Mouse (Mus musculus) heart, adult 10 weeks (tissue): ENCODE data around the gene AU040320. TPM values are rescaled to one million over a fixed set of nuclear protein-coding genes. Genes with fewer than 3 reads are reported as not detected.

Experiments used
- polyA plus RNA-seq: library from polyadenylated mRNA; stranded (reverse); fragments of 350-450 nt; fragmentation: Illumina TruSeq; extraction: RNeasy Lipid Tissue Mini Kit (QIAGEN cat#74804); gene quantifications from one replicate; pipeline ENCODE4 v1.2.3, GENCODE M21; 2014; ENCODE audit warnings: low read depth, low replicate concordance

AU040320 gene
- polyA plus RNA-seq, result 27.0 TPM

GRCm38 (mm10) chr4:126753268-126754230, at the start of gene AU040320, which contains the start of gene Ncdn:
TSS of gene AU040320 (plus strand) at chr4:126753544.
TSS of gene Ncdn (minus strand) at chr4:126753438.

DNA sequence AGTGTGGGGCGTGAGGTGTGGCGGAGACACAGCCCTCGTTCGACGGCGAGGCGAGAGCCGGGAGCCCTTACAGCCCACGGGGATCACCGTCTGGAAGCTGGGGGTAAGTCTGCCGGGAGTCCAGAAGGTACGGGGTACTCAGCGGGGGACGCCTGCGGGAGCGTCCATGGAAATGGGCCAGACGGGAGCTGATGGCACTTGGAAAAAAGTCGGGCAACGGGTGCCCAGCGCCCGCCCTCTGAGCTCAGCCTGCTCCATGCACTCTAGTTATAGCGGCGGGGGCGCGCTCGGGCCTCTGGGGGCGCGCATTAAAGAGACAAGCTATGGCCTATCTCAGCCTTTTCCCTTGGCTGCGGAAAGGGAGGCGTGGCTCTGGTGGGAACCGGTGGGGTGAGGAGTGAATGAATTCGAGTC, 17.3 kb upstream of the AU040320 start, which contains the start of gene Tfap2e:
Gene Tfap2e (minus strand): TSS at position 240 of the 414 bp plus-strand sequence.

Other genes starting within 250 kb of the AU040320 start
- gene Ago4, start 220.1 kb upstream of the AU040320 start, polyA plus RNA-seq, result 6.7 TPM
- 0.31 TPM for gene Clspn, start 196.6 kb upstream of the AU040320 start, polyA plus RNA-seq
- gene 5730409E04Rik, start 143.7 kb upstream of the AU040320 start, polyA plus RNA-seq, result 16.3 TPM
- gene Psmb2, start 75.9 kb upstream of the AU040320 start, polyA plus RNA-seq, result 186 TPM
- gene Tfap2e, start 17.3 kb upstream of the AU040320 start, polyA plus RNA-seq, result not detected
- 12.7 TPM for gene Ncdn, start 106 bp upstream of the AU040320 start, polyA plus RNA-seq
- 10.9 TPM for gene Zmym4, start 214.6 kb downstream of the AU040320 start, polyA plus RNA-seq